Mouse (Mus musculus): Measurements from ENCODE around the gene Lrrc8c.
A peak's percentile ranks its signal among the peaks of the same experiment; 100 is the strongest.

The Lrrc8c gene

DNA sequence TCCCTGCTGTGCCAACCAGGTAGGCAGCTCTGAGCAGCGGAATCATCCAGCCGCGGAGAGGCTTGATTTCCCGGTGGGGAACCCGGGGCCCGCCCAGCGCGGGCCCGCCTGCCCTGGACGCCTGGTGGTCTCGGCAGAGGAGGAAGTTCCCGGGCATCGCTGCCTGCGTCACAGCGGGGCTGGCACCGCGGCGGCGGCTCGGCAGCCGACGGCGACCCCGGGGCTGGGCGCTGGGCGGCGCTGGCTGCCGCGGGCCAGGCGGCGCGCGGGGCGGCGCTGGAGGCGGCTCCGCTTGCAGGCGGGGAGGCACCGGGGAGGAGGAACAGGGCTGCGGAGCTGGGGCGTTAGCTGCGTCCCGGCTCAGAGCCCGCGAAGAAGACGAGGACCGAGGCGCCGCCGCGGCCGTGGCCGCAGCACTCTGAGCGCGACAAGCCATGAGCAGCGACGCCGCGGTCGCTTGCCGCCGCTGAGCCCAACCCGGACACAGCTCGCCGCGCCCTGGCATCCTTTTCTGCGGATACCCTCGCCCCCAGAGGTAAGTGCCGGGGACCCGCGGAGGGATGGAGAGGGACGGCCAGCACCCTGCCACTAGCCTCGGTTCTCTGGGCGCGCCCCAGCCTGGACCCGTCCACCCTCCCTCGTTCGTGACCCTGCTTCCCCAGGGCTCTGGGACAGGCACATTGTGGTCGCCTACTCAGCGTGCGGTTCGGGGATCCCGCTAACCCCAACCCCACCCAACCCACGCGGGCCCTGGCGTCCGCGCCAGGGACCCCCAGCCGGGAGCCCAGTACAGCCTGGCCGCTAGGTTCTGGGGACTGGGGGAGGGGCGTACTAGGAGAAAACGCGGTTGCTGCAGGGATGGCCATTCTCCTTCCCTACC lies at the start of gene Lrrc8c:
TSS of gene Lrrc8c (plus strand) at position 293 of the 880 bp plus-strand sequence.
- peak; percentile 92 to 95 for DNase-seq

DNA sequence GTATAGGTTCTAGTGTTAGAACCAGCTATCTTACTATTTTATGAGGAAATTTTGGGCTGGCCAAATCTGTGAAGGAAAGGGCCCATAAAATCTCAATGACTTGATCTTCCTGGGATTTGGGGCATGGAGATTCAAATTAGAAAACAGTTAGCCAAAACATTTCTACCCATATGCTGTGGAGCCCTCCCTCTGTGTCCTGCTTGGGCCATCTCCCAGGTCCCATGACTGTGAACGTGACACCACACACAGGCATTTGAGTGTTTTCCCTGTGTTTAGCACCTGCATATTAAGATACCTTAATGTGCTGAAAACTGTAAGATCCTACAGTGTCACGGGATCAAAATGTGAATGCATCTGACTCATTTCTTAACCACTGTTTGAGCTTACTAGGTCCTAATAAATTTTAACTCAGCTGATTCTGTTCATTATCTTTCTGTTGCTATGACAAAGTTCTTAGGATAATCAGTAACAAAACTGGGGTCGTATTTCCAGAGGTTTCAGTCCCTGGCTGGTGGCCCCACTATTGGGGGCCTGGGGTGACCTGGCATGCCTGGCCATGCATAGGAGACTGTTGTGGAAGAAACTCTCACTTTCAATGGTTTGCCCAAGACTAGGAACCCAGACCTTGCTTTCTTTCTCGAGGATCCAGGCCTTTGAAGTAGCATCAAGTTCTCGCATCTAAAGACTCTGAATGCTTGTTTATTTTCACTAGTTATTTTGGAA lies 46.0 kb upstream of the Lrrc8c start:
- no peak for DNase-seq

DNA sequence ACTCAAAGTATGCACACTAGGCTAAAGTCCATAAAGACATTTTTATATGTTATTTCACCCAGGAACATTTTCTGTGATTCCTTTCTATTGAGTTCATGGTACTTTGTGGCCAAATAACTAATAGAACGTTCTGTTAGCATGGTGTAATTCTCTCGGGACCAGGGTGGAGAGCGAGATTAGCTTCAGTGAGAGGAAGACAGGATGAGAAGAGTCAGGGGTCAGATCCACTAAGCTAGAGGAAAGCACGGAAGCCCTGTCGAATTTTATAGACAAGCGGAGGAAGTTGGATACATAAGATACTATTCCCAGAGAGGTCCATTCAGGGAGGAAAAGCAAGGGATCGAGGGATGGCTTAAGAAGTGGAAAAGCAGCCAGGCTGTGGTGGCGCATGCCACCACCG lies 41.7 kb upstream of the Lrrc8c start:
- DNase-seq: no peak

DNA sequence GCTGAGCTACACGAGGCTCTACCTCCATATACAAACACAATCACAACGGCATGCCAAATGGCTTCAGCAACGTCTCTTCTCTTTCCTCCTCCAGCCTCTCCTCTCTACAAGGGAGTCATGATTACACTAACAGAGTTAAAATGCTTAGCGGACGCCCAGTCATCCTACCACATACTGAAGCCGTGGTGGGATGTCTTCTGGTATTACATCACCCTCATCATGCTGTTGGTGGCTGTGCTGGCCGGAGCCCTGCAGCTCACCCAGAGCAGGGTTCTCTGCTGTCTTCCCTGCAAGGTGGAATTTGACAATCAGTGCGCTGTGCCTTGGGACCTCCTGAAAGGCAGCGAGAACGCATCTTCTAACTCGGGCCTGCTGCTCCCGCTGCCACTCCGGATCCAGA lies 39.5 kb upstream of the Lrrc8c start:
- no peak for DNase-seq

DNA sequence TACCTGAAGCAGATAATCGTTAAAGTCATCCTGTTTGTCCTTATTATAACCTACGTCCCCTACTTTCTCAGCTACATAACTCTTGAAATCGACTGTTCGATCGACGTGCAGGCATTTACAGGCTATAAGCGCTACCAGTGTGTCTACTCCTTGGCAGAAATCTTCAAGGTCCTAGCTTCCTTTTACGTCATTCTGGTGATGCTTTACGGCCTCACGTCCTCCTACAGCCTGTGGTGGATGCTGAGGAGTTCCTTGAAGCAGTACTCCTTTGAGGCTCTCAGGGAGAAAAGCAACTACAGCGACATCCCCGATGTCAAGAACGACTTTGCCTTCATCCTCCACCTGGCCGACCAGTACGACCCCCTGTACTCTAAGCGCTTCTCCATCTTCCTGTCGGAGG lies 38.6 kb upstream of the Lrrc8c start:
- no peak for DNase-seq

DNA sequence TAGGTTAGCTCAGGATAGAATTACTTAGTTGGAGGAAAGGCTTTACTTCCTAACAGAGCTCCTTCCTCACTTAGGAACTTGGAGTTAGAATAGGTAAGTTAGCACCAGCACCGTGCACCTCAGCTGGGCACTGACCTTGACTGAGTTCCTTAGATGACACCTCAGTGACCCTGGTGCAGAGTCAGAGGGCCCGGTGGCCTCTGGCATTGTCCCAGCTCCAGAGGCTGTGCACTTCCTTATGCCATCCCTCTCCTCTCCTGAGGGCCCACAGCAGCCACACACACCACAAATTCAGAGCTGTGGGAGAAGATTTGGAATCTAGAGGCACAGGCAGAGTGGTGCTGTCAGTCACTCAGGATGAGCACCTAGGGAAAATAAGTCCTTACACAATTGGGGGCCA lies 35.6 kb upstream of the Lrrc8c start:
- no peak for DNase-seq

DNA sequence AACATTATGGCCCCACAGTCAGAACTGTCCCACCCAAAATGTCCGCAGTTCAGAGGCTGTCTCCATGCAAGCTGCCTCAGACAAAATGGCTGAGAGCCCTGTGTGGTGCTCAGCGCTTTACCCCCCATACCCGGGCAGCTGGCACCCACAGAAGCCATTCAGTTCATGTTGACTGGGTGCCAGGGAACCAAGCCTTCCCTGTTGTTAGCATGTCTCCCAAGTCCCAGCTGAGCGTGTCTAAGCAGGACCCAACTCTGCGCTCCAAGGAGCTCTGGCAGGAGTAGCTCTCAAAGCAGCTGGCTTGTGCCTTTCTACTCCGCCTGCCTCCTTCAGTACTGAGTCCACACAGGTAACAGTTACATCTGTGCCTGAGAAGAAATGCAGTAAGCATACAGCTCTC lies 34.9 kb upstream of the Lrrc8c start:
- DNase-seq: no peak

DNA sequence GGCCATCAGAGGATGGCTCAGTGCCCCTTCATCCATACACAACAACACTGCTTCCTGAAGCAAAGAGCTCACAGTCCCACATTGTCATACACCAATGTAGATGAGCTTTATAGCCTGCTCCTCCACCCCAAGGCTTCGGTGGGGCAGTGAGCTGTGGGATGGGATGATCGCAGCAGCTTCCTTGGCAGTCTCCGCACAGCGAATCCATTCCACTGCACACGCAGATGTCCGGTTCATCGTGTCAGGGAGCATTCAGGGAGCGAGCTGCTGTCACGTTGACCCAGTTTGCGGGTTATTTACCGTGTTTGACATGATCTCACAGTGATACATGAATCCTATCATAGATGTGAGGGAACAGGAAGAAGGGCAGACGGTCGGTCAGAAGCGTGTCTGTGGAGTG lies 34.3 kb upstream of the Lrrc8c start:
- no peak for DNase-seq

DNA sequence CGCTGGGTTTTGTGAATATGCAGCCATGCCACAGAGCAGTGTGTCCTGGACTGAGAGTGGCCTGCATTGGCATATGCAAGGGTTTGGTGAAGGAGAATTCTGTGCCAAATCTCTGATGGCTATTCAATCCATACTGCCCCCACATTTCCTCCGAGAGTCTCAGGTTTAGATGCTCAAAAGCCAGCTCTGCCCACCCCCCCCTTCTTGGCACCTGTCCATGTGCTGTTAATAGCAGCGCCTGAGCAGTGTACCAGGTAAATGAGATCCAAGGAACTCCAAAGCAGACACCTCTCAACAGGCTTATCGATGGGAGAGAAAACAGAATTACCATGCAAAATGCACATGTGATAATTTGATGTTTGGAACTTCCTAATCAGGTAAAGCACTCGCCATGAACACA lies 29.0 kb upstream of the Lrrc8c start:
- no peak for DNase-seq

DNA sequence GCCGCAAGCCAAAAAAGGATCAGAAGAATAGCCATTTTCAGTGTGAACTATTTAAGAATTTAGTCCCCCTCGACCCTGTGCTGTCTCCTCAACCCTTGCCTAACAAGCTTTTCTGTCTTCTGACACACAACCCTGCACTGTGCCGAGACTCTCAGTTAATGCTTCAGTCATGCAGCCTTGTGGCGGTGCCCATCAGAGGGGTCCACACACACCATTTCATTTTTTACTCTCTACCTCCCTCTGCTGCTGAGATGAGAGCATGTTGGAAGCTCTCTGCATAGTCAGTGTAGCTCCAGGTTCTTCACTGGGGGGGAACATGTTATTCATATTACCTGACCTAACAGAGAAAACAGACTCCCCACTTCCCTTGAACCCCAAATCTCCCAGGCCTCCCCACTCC lies 27.8 kb upstream of the Lrrc8c start:
- DNase-seq: peak; percentile 27 to 50

DNA sequence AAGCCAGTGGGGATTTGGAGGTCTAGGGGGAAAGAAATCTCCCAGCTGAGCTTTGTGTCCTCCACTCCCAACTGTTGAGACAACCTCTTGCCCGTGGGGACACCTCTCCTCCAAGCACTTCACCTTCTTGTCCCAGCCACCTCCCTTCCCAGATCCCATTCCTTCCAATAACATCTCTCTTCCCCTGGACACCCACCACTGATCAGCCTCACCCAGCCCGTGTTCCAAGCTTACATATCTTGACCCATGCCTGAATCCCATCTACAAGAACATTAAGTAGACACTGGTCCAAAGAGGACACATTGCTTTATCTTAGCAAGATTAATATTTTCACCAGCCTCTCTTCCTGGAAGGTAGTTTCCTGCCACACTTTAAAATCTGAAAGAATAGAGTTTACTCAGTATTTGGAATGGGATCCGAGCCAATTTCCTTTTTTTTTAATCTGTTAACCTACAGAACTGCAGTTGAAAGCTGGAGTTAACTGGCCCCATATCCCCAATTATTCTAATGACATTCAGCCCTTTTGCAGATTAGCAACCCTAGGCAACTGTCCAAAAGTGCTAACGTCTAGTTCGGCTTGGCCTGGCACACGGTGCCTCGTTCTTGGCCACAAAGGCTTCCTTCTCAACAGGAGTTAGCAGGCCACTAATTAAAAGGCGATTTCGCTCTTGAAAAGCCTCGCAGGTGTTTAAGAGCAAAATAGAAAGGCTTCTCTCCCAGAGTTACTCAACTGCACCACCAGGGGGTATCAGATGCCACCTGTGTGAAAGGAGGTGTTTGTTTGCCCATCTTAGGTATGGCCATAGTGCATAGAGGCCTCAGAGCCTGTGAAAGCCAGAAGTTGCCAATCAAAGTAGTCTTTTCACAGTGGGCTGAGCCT lies 26.6 kb upstream of the Lrrc8c start:
- peak; percentile 66 to 69 for DNase-seq

DNA sequence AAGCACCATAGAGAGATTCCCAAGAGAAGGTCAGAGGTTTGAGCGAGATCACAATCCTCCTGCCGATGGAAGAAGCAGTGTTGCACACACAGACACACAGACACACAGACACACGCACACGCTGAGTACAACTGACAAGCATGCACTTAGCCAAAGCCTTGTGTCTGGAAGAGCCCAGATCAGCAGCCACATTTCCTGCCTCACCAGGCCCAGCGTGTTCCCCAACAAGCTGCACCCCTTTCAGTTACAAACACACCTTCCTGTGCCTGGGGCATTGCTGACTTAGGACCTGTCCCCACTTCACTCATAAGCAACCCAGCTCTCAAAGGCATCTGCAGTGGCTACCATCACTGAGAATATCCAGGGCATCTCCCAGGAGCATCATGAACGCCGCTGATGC lies 25.8 kb upstream of the Lrrc8c start:
- DNase-seq: peak; percentile 27 to 46

DNA sequence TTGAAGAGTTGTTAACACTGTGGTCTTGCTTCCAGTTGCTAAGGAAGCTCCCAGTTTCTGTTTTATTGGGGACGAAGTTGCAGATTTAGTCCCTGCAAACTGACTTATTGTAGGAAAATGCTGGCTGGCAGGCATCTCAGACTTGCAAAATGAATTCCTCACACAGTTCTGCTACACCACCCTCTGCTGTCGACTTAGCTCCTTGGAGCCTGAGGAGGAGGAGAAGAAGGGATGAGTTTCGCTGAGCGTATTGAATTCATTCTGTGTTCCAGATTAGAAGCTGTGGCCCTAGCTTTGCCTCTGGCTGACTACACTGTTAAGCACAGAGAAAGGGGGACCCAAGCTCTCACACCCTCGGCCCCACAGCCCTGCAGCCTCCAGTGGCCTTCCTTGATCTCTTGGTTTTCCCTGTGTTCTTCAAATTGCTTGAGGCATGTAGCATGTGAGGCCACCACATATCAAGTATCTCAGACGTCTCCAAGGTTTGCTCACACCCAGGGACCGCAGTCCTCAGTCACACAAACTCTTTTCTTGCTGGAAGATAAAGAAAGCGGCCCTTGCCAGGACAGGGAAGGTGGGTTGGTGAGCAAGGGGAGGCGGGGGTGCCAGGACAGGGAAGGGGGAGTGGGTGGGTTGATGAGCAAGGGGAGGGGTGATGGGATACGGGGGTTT lies 24.8 kb upstream of the Lrrc8c start:
- no peak for DNase-seq

DNA sequence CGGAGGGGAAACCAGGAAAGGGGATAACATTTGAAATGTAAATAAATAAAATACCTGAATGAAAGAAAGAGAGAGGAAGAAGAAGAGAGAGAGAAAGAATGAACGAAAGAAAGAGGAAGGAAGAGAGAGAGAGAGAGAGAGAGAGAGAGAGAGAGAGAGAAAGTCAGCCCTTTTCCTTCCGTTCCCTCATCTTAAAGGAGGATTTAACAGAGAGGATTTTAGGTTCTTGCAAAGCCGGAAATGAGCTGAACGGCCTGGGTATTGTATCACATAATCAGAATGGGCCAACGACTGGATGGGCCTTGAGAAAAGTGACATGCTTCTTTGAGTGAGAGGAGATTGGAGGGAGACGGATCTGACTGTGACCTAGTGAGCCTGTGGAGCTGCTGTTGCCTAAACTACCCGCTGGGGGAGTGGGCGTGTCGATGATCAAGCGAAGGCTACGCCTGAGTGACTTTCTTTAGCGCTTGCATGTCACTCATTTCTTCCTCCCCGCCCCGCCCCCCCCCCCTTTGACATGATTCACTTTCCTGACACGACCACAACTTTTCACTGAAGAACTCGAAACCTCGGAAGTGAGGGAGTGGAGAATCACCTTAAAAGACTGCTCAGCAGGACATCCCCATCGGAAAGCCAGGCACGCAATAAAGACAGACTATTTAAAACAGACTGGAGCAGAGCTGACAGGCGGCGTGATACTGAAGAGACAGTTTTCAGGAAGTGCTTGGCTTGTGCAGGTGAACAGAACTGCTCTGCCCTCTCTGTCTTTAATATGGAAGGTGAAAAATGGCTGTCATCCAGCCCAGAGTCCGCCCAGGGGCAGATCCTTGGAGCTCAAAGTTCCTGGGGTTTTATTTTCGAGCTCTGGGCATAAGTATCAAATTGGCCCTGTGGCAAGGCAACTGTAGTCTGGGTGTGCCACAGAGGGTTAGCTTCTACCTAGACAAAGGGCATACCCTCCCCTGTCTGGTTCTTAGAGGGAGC lies 24.0 kb upstream of the Lrrc8c start:
- DNase-seq: peak; percentile 92 to 93

DNA sequence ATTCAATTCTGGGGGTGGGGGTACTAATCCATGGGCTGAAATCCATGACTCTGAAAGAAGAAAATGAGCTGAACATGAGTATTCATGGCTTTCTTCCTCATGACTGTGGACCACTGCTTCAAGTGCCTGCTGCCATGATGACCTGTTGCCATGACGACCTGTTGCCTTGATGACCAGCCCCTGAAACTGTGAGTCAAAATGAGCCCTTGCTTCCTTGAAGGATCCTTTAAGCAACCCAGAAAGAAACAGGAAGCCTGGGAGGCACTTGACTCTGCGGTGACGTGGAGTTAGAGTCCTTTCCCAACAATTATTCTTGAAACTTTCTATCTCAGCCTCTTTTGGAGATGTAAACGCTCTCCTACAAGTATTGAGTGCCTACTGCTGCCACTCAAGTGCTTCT lies 23.1 kb upstream of the Lrrc8c start:
- no peak for DNase-seq

DNA sequence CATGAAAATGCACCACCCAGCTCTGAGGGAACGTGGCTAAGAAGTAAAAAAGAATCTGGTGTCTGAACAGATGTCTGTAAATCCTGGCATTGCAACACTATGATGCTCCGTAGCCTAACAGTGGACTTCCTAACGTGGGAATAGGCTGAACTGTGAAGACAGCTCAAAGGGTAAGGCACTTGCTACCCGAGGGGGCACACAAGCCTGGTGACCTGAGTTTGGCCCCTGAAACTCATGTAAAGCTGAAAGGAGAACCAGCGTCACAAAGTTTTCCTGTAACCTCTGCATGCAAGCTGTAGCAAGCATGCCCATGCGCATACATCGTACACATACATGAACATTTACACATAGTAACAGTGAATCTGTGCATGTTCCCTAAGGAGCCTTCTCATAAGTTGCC lies 22.6 kb upstream of the Lrrc8c start:
- no peak for DNase-seq

DNA sequence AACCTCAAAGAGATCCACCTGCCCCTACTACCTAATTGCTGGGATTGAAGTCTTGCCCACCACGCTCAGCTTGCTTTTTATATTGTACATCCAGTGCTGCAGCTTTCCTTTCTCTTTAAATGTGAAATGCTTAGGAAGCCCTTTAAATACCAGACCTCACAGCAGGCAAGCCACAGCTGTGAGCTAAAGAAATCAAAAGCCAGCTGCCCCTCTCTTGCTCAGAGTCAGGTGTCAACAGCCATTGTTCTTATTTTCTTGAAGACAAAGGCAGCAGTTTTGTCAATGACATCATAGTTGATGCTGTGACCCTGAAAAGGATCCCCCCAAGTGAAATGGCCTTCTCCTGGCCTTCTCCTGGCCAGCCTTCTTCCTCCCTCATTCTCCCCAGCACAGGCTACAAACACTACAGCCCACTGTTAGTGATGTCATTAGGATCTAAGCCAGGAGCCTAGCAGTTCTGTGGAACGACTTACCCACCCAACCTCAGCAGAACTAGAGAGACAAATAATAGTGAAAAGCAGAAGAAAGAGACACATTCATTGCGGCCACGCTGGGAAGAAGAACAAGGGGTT lies 20.7 kb upstream of the Lrrc8c start:
- peak; percentile 30 to 53 for DNase-seq

DNA sequence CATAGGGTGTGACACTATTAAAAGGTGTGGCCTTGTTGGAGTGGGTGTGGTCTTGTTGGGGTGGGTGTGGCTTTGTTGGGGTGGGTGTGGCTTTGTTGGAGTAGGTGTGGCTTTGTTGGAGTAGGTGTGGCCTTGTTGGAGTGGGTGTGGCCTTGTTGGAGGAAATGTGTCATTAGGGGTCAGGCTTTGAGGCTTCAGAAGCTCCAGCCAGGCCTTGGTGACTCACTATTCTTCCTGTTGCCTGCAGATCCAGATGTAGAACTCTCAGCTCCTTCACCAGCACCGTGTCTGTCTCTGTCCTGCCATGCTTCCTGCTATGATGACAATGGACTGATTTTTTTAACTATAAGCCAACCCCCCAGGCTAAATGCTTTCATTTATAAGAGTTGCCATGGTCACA lies 19.8 kb upstream of the Lrrc8c start:
- no peak for DNase-seq

DNA sequence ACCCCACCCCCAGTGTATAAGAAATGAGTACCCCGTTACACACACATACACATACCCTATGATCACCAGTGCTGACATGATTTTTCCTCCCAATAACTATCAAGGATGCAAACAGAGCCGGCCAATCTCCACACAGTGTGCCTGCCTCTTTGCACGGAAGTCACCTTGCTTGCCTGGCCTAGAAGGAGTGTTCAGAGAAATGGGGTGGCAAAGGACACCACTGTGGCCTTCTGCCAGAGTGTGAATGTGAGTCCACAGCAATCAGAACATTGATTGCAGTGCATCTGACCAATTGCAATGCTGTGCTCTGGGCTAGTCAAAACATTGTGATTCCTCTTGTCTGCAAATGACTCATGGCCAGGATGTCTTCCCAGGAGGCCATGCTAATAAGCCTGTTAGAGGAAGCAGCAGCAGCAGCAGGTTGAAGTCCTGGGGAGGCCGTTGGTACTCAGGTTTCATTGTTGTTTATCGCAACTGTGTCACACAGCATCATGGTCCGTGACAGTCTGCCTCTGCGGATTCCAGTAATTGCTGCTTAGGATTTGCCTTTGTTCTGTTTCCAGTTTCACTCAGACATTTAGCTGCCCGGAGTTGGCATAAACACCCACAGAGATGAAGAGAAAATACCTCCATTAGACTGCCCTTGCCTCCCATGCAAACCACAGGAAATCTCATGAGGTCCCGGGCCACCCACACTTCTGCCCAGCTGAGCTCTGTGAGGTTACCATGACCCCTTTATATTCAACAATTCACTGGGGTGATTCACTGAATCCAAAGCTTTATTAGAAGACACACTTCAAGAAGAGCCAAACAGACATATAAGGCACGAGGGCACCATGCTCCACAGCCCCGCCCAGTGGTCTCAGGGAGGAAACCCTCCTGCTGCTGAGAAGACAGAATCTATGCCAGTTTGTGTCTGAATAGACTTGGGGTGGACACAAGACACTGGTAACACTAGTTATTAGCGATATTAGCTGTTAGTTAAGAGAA lies 18.8 kb upstream of the Lrrc8c start:
- peak; percentile 64 to 65 for DNase-seq

DNA sequence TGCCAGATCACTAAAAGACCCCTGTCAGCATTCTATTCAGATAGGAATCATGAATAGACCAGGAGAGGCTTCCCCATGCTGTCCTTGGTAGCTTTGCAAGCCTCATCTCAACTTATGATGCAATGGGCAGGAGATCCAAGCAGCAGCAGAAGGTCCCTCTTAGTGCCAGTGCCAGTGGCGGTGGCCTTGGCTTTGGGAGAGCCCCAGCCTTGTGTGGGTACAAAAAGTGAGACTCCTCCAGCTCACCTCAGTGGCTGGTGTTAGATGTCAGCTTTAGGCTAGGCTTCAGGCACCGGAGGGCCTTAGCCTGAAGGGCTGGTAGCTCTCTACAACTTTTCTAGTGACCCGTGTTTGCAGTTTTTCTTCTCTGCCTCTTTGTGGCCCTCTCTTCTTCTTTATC lies 18.1 kb upstream of the Lrrc8c start:
- no peak for DNase-seq
